Comparison of ENCODE assay signal across 8 mouse cellular contexts in genomic region chr10:80264341-80265148, GRCm38 (mm10). TPM values are rescaled to one million over a fixed set of nuclear protein-coding genes. Genes with fewer than 3 reads are reported as not detected.
A peak's percentile ranks its signal among the peaks of the same experiment; 100 is the strongest.
DNase-seq lines count a peak whose midpoint lies in the region; ATAC-seq and TF ChIP-seq lines count a peak whose summit lies in the region.

No protein-coding gene starts in this region.

- no peaks in the 10 kb centered on the region for H3K27me3 ChIP-seq in hindbrain, embryonic 10.5 days (ENCODE audit: insufficient read depth, poor library complexity, severe bottlenecking)
- no peaks in the 10 kb centered on the region for H3K27me3 ChIP-seq in lung, postnatal 0 days (replicated peaks; ENCODE audit: insufficient read depth, low read length)

- no peak for TF ChIP-seq CTCF in lung, postnatal 0 days (IDR thresholded peaks at IDR 0.05)

- H3K4me3 ChIP-seq in hindbrain, embryonic 10.5 days: peak overlapping the region; percentile 88
- H3K4me3 ChIP-seq in lung, postnatal 0 days (ENCODE audit: low read depth, low read length): peak overlapping the region; percentile 93

- peak overlapping the region; percentile 97 for H3K27ac ChIP-seq in hindbrain, embryonic 10.5 days
- H3K27ac ChIP-seq in lung, postnatal 0 days (ENCODE audit: low read length): peak overlapping the region; percentile 79

- DNase-seq in MN1 (ENCODE audit: low spot score): peak; percentile 98
- peak; percentile 99 for DNase-seq in cerebellum, adult 9-10 months
- DNase-seq in hindbrain, embryonic 10.5 days (ENCODE audit: low spot score): peak; percentile 98
- peak; percentile 99 for DNase-seq in layer of hippocampus, adult 9-11 months
- peak; percentile 100 for DNase-seq in lung, postnatal 0 days (ENCODE audit: low spot score)
- peak; percentile 98 for DNase-seq in ovary, postnatal 14 days (ENCODE audit: low spot score)
- peak; percentile 99 for DNase-seq in thymus, postnatal 14 days

- 2% methylated on average over 81 of the region's 81 CpGs for WGBS in hindbrain, embryonic 10.5 days
- WGBS in lung, postnatal 0 days: 2% methylated on average over 49 of the region's 81 CpGs

- peaks cover 64% of the 10 kb centered on the region for H3K4me1 ChIP-seq in hindbrain, embryonic 10.5 days (replicated peaks)
- H3K4me1 ChIP-seq in lung, postnatal 0 days (ENCODE audit: insufficient read depth, low read depth, low read length): peaks cover 28% of the 10 kb centered on the region; the same call in 1 of the 2 replicates

- no peaks in the 10 kb centered on the region for H3K9me3 ChIP-seq in hindbrain, embryonic 10.5 days
- no peaks in the 10 kb centered on the region for H3K9me3 ChIP-seq in lung, postnatal 0 days (ENCODE audit: low read length)

- peak; percentile 60 for ATAC-seq in frontal cortex, adult (ENCODE audit: low TSS enrichment)
- peak; percentile 51 for ATAC-seq in lung, postnatal 0 days

- peak overlapping the region; percentile 93 for H3K9ac ChIP-seq in lung, postnatal 0 days (replicated peaks; ENCODE audit: low read depth)

- peak overlapping the region; percentile 64 for H3K4me2 ChIP-seq in lung, postnatal 0 days (replicated peaks; ENCODE audit: low read depth, low read length)

- peaks cover 25% of the 10 kb centered on the region for H3K36me3 ChIP-seq in hindbrain, embryonic 10.5 days
- no peaks in the 10 kb centered on the region for H3K36me3 ChIP-seq in lung, postnatal 0 days (ENCODE audit: insufficient read depth, low read length)

- TF ChIP-seq EP300 in lung, postnatal 0 days (IDR thresholded peaks at IDR 0.05): no peak

RNA-seq across cellular contexts. Expression of gene Dazap1, which starts 3.3 kb away (rescaled TPM):
- 51.0 and 51.2 TPM in 2 replicates for polyA plus RNA-seq in hindbrain, embryonic 10.5 days (2016; fragmentation: Nextera tagmentation; extraction: Ambion mirVana)
- polyA plus RNA-seq in lung, postnatal 0 days (2015; fragmentation: Nextera tagmentation; extraction: Ambion mirVana): 37.8 and 38.1 TPM in 2 replicates

RNA-seq across cellular contexts. Expression of gene Gamt, which starts 3.7 kb away (rescaled TPM):
- 38.3 and 45.1 TPM in 2 replicates for polyA plus RNA-seq in hindbrain, embryonic 10.5 days (2016; fragmentation: Nextera tagmentation; extraction: Ambion mirVana)
- 23.5 and 25.4 TPM in 2 replicates for polyA plus RNA-seq in lung, postnatal 0 days (2015; fragmentation: Nextera tagmentation; extraction: Ambion mirVana)

RNA-seq across cellular contexts. Expression of gene Ndufs7, which starts 15.6 kb away (rescaled TPM):
- polyA plus RNA-seq in hindbrain, embryonic 10.5 days (2016; fragmentation: Nextera tagmentation; extraction: Ambion mirVana): 303 and 313 TPM in 2 replicates
- 295 and 327 TPM in 2 replicates for polyA plus RNA-seq in lung, postnatal 0 days (2015; fragmentation: Nextera tagmentation; extraction: Ambion mirVana)

RNA-seq across cellular contexts. Expression of gene Rps15, which starts 27.7 kb away (rescaled TPM):
- polyA plus RNA-seq in hindbrain, embryonic 10.5 days (2016; fragmentation: Nextera tagmentation; extraction: Ambion mirVana): 971 and 1,039 TPM in 2 replicates
- polyA plus RNA-seq in lung, postnatal 0 days (2015; fragmentation: Nextera tagmentation; extraction: Ambion mirVana): 651 and 741 TPM in 2 replicates

RNA-seq across cellular contexts. Expression of gene Apc2, which starts 31.2 kb away (rescaled TPM):
- polyA plus RNA-seq in hindbrain, embryonic 10.5 days (2016; fragmentation: Nextera tagmentation; extraction: Ambion mirVana): 30.4 and 86.1 TPM in 2 replicates
- 0.57 and 0.85 TPM in 2 replicates for polyA plus RNA-seq in lung, postnatal 0 days (2015; fragmentation: Nextera tagmentation; extraction: Ambion mirVana)

Comparison
In these comparisons a context has a peak if more than half of its experiments do, and no peak if none do; other contexts are left out.
1. Peak in every context shown above with its lines: DNase-seq, ATAC-seq, H3K4me3 ChIP-seq and H3K27ac ChIP-seq.